Mouse (Mus musculus): ENCODE measurements at regions not wholly inside any gene's neighbourhood (a gene's known extent, or its start where the extent isn't known, plus 50 kb on each side); places are given as distances from the start of the nearest gene placed in this dataset.

GRCm38 (mm10) chr13:102504157-102504947 lies 189.0 kb upstream of the Cd180 start:
- no peak overlapping the region for H3K27ac ChIP-seq (replicated peaks; ENCODE audit: low read depth, low read length)
- H3K4me3 ChIP-seq (ENCODE audit: insufficient read depth, low read depth, low read length): no peak overlapping the region
- H3K4me1 ChIP-seq (ENCODE audit: control insufficient read depth, insufficient read depth, insufficient read length, low read length): no peaks in the 10 kb centered on the region

GRCm38 (mm10) chr13:102507226-102507625 lies 186.1 kb upstream of the Cd180 start:
- Histone ChIP-seq H3K27ac (replicated peaks; ENCODE audit: low read depth, low read length) (no peak overlapping the region), H3K4me3 (ENCODE audit: insufficient read depth, low read depth, low read length) (no peak overlapping the region), H3K4me1 (ENCODE audit: control insufficient read depth, insufficient read depth, insufficient read length, low read length) (no peaks in the 10 kb centered on the region)

- H3K27ac ChIP-seq (replicated peaks; ENCODE audit: low read depth, low read length): no peak overlapping the region
- H3K4me1 ChIP-seq (ENCODE audit: control insufficient read depth, insufficient read depth, insufficient read length, low read length): no peaks in the 10 kb centered on the region
- H3K4me3 ChIP-seq (ENCODE audit: insufficient read depth, low read depth, low read length): no peak overlapping the region
These were observed 185.4 kb upstream of the Cd180 start for GRCm38 (mm10) chr13:102507916-102508315.

GRCm38 (mm10) chr13:102510733-102511279 lies 182.6 kb upstream of the Cd180 start:
- Histone ChIP-seq H3K4me1 (ENCODE audit: control insufficient read depth, insufficient read depth, insufficient read length, low read length) (no peaks in the 10 kb centered on the region), H3K4me3 (ENCODE audit: insufficient read depth, low read depth, low read length) (no peak overlapping the region)

GRCm38 (mm10) chr13:102518169-102518882 lies 175.0 kb upstream of the Cd180 start:
- no peak overlapping the region for H3K27ac ChIP-seq (replicated peaks; ENCODE audit: low read depth, low read length)
- no peaks in the 10 kb centered on the region for H3K4me1 ChIP-seq (ENCODE audit: control insufficient read depth, insufficient read depth, insufficient read length, low read length)

More at GRCm38 (mm10) chr13:102510733-102511279, 182.6 kb upstream of the Cd180 start:
- H3K27ac ChIP-seq (replicated peaks; ENCODE audit: low read depth, low read length): no peak overlapping the region

GRCm38 (mm10) chr13:102521427-102521826 lies 171.9 kb upstream of the Cd180 start:
- Histone ChIP-seq H3K4me1 (ENCODE audit: control insufficient read depth, insufficient read depth, insufficient read length, low read length) (no peaks in the 10 kb centered on the region), H3K4me3 (ENCODE audit: insufficient read depth, low read depth, low read length) (no peak overlapping the region), H3K27ac (replicated peaks; ENCODE audit: low read depth, low read length) (no peak overlapping the region)

More at GRCm38 (mm10) chr13:102518169-102518882, 175.0 kb upstream of the Cd180 start:
- no peak overlapping the region for H3K4me3 ChIP-seq (ENCODE audit: insufficient read depth, low read depth, low read length)

GRCm38 (mm10) chr13:102522080-102522479 lies 171.3 kb upstream of the Cd180 start:
- Histone ChIP-seq H3K4me1 (ENCODE audit: control insufficient read depth, insufficient read depth, insufficient read length, low read length) (no peaks in the 10 kb centered on the region), H3K4me3 (ENCODE audit: insufficient read depth, low read depth, low read length) (no peak overlapping the region), H3K27ac (replicated peaks; ENCODE audit: low read depth, low read length) (no peak overlapping the region)

GRCm38 (mm10) chr13:102526621-102527140 lies 166.7 kb upstream of the Cd180 start:
- no peak overlapping the region for H3K4me3 ChIP-seq (ENCODE audit: insufficient read depth, low read depth, low read length)
- no peaks in the 10 kb centered on the region for H3K4me1 ChIP-seq (ENCODE audit: control insufficient read depth, insufficient read depth, insufficient read length, low read length)
- no peak overlapping the region for H3K27ac ChIP-seq (replicated peaks; ENCODE audit: low read depth, low read length)

GRCm38 (mm10) chr13:102533784-102534183 lies 159.6 kb upstream of the Cd180 start:
- H3K27ac ChIP-seq (replicated peaks; ENCODE audit: low read depth, low read length): no peak overlapping the region

GRCm38 (mm10) chr13:102537424-102538242 lies 155.7 kb upstream of the Cd180 start:
- Histone ChIP-seq H3K27ac (replicated peaks; ENCODE audit: low read depth, low read length) (no peak overlapping the region), H3K4me3 (ENCODE audit: insufficient read depth, low read depth, low read length) (no peak overlapping the region), H3K4me1 (ENCODE audit: control insufficient read depth, insufficient read depth, insufficient read length, low read length) (peaks cover 3% of the 10 kb centered on the region; the same call in 1 of the 2 replicates)

More at GRCm38 (mm10) chr13:102533784-102534183, 159.6 kb upstream of the Cd180 start:
- no peak overlapping the region for H3K4me3 ChIP-seq (ENCODE audit: insufficient read depth, low read depth, low read length)
- peaks cover 3% of the 10 kb centered on the region; the same call in 1 of the 2 replicates for H3K4me1 ChIP-seq (ENCODE audit: control insufficient read depth, insufficient read depth, insufficient read length, low read length)

- Histone ChIP-seq H3K4me3 (ENCODE audit: insufficient read depth, low read depth, low read length) (no peak overlapping the region), H3K27ac (replicated peaks; ENCODE audit: low read depth, low read length) (no peak overlapping the region), H3K4me1 (ENCODE audit: control insufficient read depth, insufficient read depth, insufficient read length, low read length) (no peaks in the 10 kb centered on the region)
These were observed 152.9 kb upstream of the Cd180 start for GRCm38 (mm10) chr13:102540436-102540835.

- H3K4me3 ChIP-seq (ENCODE audit: insufficient read depth, low read depth, low read length): no peak overlapping the region
- no peak overlapping the region for H3K27ac ChIP-seq (replicated peaks; ENCODE audit: low read depth, low read length)
- H3K4me1 ChIP-seq (ENCODE audit: control insufficient read depth, insufficient read depth, insufficient read length, low read length): no peaks in the 10 kb centered on the region
These were observed 148.8 kb upstream of the Cd180 start for GRCm38 (mm10) chr13:102544359-102545165.

- no peaks in the 10 kb centered on the region for H3K4me1 ChIP-seq (ENCODE audit: control insufficient read depth, insufficient read depth, insufficient read length, low read length)
- no peak overlapping the region for H3K27ac ChIP-seq (replicated peaks; ENCODE audit: low read depth, low read length)
- no peak overlapping the region for H3K4me3 ChIP-seq (ENCODE audit: insufficient read depth, low read depth, low read length)
These were observed 147.3 kb upstream of the Cd180 start for GRCm38 (mm10) chr13:102545845-102546615.

All from brown adipose tissue, adult 24 weeks (tissue).